Mouse (Mus musculus) G1E (cell line): Measurements from ENCODE around the gene Vasn.

Experiments used
- CTCF ChIP-seq: IDR thresholded peaks from 2 replicates; pipeline ENCODE4 v1.5.1; 2012; ENCODE audit warnings: low read depth, low read length, inconsistent platforms, mixed read lengths
- GATA1 ChIP-seq: IDR thresholded peaks from 2 replicates; pipeline ENCODE4 v1.6.1; 2012; ENCODE audit warnings: borderline replicate concordance, low read length, inconsistent platforms, mixed read lengths
- POLR2AphosphoS5 ChIP-seq: IDR thresholded peaks from 2 replicates; pipeline ENCODE4 v1.6.1; 2012; ENCODE audit warnings: low read depth, low read length, inconsistent platforms; ENCODE audit not compliant: insufficient replicate concordance

GRCm38 (mm10) chr16:4598041-4598440, 41.7 kb upstream of the Vasn start:
- TF ChIP-seq GATA1 (no peak), CTCF (no peak), POLR2AphosphoS5 (no peak)
